Mouse (Mus musculus) kidney, postnatal 10 days (tissue): ENCODE measurements around the gene Tnfsf12.
"Not testable (repeated sequence)": the region's sequence is repeated elsewhere in the genome, so short reads cannot be mapped to it uniquely, and the experiment has no call there.

ENCODE experiments used
- DNase-seq: peaks from one replicate; pipeline ENCODE4 v3.0.0; 2021; ENCODE audit warnings: mixed read lengths

Tnfsf12 gene

GRCm38 (mm10) chr11:69695361-69696181 lies at the start of gene Tnfsf12, which contains the start of gene Tnfsfm13:
Gene Tnfsf12 (minus strand): TSS chr11:69695849.
Gene Tnfsfm13 (minus strand): TSS chr11:69696098.
- peak; percentile 91 for DNase-seq

GRCm38 (mm10) chr11:69731408-69731807 lies 35.8 kb upstream of the Tnfsf12 start:
- not testable (repeated sequence) for DNase-seq

GRCm38 (mm10) chr11:69729063-69729462 lies 33.4 kb upstream of the Tnfsf12 start:
- peak; percentile 73 for DNase-seq

- DNase-seq, result peak; percentile 21
These were observed 30.3 kb upstream of the Tnfsf12 start for GRCm38 (mm10) chr11:69725951-69726350.

- no peak for DNase-seq
These were observed 27.4 kb upstream of the Tnfsf12 start for GRCm38 (mm10) chr11:69723074-69723473.

GRCm38 (mm10) chr11:69720852-69721251 lies 25.2 kb upstream of the Tnfsf12 start:
- no peak for DNase-seq

GRCm38 (mm10) chr11:69719423-69719822 lies 23.8 kb upstream of the Tnfsf12 start:
- no peak for DNase-seq

- peak; percentile 34 for DNase-seq
These were observed 23.0 kb upstream of the Tnfsf12 start for GRCm38 (mm10) chr11:69718661-69719060.

- DNase-seq, result no peak
These were observed 21.3 kb upstream of the Tnfsf12 start for GRCm38 (mm10) chr11:69716953-69717352.

GRCm38 (mm10) chr11:69715929-69716328 lies 20.3 kb upstream of the Tnfsf12 start:
- peak; percentile 33 for DNase-seq

- peak; percentile 68 for DNase-seq
These were observed 19.8 kb upstream of the Tnfsf12 start for GRCm38 (mm10) chr11:69715482-69715881.

GRCm38 (mm10) chr11:69714636-69715329 lies 19.1 kb upstream of the Tnfsf12 start:
- DNase-seq, result peak; percentile 73

GRCm38 (mm10) chr11:69712954-69713672 lies 17.5 kb upstream of the Tnfsf12 start:
- DNase-seq, result peak; percentile 33

- no peak for DNase-seq
These were observed 15.4 kb upstream of the Tnfsf12 start for GRCm38 (mm10) chr11:69711082-69711481.

GRCm38 (mm10) chr11:69710470-69710869 lies 14.8 kb upstream of the Tnfsf12 start:
- no peak for DNase-seq

- no peak for DNase-seq
These were observed 14.2 kb upstream of the Tnfsf12 start for GRCm38 (mm10) chr11:69709554-69710446.

GRCm38 (mm10) chr11:69708614-69709265 lies 13.1 kb upstream of the Tnfsf12 start:
- no peak for DNase-seq

GRCm38 (mm10) chr11:69707873-69708381 lies 12.3 kb upstream of the Tnfsf12 start:
- DNase-seq, result no peak

GRCm38 (mm10) chr11:69707480-69707847 lies 11.8 kb upstream of the Tnfsf12 start:
- no peak for DNase-seq

- DNase-seq, result peak; percentile 60
These were observed 11.3 kb upstream of the Tnfsf12 start for GRCm38 (mm10) chr11:69706775-69707479.

- DNase-seq, result no peak
These were observed 9.0 kb upstream of the Tnfsf12 start for GRCm38 (mm10) chr11:69704613-69705010.
